Mouse (Mus musculus) embryo, embryonic 11 days (tissue): ENCODE measurements at regions not wholly inside any gene's neighbourhood (a gene's known extent, or its start where the extent isn't known, plus 50 kb on each side); places are given as distances from the start of the nearest gene placed in this dataset.

ENCODE experiments used
- DNase-seq: peaks from one replicate; pipeline ENCODE4 v3.0.0-alpha.2; 2015

DNA sequence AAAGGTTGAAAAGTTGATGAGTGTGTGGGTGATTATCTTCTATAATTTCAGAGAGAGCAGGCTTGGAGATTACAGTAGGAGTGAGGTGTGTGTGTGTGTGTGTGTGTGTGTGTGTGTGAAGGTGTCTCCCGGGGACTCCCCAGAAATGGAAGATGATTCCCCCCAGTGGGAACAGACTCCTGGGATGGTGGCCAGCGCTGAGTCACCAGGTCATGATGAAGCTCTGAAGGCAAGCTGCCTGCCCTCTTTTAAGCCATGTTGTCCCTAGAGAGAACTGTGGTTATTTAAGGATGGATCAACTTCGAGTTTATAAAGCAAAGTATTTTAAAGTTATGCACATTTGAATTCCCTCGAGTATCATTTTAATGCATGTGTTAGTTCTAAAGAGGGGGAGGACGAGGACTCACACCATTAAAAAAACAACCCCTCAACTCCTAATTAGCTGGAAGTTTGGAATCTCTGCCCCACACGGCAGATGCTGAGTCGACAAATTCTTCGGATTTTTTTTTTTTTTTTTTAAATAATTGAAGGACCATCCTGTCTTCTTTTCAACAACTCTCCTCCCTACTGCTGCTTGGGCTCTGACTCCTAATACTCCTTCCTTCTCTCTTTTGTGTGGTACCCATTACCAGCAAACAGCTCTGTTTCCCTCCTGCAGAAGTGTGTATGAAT is 186.6 kb downstream of the Ly86 start:
- DNase-seq = no peak

DNA sequence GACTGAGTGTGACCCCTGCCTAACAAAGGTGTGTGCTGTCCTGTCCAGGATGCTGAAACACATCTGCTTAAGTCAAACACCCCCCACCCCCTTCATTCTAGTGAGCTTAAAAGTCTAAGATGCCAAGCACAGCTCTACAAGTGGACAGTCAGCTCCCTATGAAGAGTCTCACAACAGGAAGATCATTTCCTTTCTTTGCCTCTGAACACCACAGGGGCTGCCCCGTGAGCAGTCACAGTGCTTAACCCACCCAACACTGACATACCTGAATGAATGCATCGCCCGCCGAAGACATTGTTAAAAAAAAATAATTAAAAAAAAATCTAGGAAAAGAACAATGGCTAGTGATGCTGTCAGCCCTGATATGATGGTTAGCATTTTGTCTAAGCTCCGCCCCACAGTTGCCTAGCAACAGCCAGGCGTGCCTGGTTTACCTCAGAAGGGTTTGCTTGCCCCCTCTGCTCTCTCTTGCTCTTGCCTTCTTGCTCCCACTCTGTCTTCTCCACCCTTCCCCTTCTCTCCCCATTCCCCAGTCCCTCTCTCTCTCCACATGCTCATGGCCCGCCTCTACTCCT is 187.7 kb downstream of the Ly86 start:
- no peak for DNase-seq

DNA sequence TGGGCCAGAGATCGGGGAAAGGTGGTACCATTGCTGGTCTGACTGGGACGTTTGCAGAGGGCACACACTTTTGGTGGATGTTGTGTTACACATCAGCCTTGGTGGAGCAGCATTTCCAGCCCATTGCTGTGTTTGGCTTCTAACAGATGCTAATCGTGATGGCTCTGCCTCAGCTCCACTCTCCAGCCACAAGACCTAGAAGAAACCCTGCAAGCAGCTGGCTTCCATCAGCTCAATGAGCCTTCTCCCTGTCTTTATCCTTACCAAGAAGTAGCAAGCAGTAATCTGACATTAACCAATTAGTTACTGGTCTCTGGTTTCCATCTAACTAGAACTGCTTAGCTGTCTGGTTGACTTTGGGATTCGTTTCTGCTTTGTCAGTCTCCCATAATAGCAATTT is 188.8 kb downstream of the Ly86 start:
- DNase-seq = no peak

DNA sequence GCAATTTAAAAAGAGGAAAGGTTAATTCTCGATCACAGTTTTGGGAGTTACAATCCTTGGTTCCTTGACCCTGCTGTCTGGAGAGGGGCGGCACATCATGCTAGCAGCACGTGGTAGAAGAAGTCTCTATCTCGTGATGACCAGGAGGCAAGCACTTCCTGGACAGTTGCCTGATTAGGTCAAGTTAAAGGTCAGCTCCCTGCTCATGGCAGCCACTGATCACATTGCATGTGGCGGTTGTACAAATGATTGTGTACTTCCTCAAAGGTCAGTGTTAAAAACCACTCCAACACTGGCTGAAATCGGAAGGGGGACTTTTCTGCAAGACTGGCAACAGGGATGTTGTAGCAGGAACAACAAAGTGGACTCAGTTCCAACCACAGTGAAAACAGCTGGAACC is 192.3 kb downstream of the Ly86 start:
- no peak for DNase-seq

DNA sequence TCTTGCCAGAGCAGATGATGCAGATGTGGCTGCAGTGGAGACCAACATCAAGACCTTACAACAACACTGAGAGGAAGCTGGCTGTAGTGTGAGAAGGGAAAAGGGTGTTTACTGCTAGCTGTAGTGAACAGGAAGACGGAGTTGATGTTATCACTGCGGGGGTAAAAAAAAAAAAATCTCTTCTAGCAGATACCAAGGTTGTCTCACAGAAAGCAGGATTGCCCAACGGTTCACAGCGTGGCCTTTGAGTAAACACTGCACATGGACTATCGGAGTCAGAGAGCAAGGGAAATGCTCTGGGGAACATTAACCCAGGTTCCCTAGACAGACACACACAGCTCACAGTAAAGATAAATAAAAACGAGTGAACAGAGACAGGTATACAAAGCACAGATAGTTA is 192.8 kb downstream of the Ly86 start:
- DNase-seq = no peak

DNA sequence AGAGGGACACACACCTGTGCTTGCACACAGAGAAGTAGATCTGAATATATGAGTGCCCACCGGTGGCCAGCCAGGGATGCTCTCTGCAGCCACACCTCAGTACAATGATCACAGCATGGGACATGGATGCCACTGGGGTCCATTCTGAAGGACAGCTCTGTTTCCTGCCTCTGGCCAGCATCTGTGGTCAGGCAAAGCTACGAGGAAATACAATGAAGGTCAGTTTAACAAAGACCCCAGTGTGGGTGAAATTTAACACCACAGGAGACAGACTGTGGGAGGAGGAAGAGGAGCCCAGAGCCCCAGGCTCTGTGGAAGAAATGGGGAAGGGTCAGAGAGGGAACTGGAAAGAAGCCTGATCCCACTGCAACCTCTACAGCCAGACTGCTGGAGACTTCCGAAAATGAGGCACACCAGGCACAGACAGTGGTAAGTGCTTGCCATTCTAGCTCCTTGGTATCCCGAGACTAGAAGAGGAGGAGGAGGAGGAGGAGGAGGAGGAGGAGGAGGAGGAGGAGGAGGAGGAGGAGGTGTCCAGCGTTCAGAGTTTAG is 196.0 kb downstream of the Ly86 start:
- no peak for DNase-seq

DNA sequence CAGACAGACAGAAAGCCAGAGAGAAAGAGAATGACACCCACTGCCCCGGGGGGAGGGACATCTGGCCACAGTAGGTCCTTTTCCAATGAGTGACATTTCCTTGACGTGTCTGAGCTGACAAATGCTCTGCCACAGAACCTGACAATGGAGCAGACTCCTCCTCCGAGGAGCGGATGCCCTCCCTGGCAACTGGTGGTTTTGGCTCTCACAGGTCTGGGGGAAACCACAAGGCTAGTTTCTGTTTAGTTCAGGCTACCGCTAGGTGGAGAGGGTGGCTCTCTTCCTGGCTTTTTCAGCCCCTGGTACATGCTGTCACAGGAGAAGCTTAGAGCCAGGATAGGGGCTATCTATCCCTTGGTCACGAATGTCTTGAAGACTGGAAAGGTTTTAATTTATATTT is 196.7 kb downstream of the Ly86 start:
- peak; percentile 84 for DNase-seq

DNA sequence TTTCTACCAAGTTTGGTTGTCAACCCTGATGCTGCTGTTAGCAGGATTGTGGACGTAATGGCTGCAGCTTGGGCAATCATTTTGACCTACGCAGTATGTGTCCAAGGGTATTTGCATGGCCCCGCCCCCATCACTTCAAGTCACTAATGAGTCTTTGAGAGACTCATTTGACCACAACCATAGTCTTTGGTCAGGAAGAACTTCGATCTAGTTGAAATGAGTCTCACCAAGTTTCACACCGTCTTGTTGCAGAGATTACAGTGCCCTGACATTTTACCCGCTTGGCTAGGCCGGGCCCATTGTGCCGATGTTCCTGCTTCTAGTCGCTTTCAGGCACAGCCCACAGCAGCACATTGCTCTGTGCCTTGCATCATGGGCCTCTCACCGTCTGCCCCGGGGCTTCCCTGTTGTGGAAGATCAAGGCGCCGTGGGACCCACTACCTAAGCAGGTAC is 197.8 kb downstream of the Ly86 start:
- DNase-seq = no peak

DNA sequence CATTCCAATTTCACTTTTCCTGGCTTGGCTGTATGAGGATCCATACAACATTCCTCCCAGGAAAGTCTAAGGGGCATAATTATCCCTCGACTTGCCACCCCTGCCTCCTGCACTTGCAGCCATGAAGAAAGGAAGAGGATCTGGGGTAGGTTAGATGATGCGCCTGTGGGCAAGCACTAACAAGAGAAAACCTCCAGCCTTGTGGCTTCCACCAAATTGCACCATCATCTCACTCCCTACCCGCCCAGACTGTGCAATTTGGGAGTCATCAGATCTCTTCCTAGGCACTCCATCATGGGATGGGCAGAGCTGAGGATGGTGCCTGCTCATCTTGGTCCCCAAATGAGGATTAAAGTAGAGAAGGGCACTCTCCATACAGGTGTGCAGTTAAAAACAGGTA is 198.8 kb downstream of the Ly86 start:
- no peak for DNase-seq

DNA sequence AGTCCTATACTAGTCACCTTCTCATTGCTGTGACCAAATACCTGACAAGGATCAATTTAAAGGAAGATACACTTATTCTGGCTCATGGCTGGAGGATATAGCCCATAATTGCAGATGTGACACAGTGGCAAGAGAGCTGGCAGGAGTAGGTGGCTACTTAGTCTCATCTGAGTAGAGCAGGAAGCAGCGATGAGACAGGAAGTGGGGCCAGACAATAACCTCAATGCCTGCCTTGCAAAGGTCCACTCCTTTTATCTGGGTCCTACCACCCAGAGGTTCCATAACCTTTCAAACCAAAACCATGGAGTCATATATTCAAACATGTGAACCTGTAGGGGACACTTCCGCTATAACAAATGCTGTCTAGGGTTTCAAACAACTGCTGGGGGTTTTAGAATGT is 199.7 kb downstream of the Ly86 start:
- no peak for DNase-seq

DNA sequence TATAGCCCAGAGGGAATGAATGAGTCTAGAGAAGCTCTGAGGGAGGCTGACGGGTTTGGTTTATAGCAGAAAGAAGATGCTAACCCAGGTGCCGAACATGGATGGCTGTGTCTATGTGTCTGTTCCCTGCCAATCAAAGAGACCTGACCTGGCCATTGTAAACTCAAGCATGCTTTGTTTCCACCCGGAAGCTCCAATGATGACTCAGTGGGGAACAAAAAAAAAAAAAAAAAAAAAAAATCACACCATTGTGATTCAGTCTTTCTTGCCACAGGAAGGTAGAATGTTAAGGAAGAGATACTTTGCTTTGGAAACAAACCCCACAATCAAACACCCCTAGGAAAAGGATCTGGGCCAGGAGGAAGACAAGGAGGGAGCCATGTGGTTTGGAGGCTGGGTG is 201.5 kb downstream of the Ly86 start:
- no peak for DNase-seq

DNA sequence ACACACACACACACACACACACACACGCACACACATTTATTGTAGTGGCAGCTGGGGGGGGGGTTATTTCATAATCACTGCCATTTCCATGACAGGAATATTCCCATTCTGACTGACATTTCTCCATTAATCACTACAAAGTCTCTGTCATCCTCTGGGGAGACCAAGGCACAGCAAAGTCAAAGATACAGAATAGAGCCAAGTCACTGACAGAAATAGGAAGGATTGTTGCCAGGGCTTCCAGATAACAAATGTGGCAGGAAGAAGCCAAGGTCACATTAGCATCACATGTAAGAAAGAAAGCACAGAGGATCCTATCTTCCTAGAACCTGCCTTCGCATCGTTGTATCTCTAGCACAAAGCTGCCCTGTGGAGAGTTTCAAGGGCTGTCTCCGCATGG is 205.6 kb downstream of the Ly86 start:
- DNase-seq = no peak

DNA sequence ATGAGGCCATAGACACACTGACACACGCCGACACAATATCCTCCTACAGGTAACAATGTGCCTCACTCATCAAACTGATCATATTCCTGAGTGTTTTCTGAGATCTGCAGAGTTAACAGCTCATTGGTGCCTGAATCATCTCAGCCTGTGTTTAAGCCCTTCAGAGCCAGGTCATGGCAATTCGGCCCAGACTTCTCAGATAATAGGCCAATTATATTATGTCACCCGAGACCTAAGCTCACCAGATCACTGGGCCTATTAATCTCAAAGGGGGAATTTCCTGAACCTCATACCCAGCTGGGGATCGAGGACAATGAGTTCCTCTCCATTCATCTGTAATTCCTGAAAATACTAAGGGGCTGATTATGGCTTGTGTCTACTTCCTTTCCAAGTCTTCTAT is 208.4 kb downstream of the Ly86 start:
- DNase-seq = no peak

DNA sequence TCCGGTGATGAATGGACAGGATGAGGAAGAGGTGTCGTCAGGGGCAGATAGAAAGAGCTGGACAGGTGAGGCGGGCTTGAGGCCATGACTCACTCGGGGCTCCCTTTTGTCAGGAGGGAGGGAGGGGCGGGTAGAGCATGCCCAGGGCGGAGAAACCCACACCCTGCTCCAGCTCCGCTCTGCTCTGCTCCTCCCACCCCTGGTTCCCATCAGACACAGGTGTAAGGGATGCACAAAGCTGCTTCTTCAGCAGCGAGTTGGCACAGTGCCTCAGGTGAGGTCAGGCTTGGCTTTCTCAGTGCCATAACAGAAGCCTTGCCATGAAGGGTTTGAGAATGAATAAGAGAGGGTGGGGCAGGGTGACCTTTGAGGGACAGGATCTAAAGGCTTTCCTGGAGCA is 212.2 kb downstream of the Ly86 start:
- no peak for DNase-seq

DNA sequence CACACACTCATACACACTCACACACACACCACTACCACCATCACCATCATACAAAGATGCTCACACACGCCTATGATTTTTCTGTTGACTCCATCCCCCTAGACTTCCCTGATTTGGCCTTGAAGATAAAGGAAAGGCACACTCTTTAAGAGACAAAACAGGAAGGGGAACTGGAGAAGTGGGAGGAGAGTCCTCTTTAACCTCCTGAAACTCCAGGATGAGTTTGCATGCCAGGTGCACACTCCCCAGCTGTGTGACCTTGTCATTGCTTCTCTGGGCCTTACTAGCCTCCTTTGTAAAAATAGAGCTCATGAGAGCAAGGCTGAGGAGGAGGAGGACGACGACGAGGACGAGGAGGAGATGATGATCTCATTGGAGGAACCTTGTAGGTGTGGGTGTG is 212.8 kb downstream of the Ly86 start:
- DNase-seq = no peak

DNA sequence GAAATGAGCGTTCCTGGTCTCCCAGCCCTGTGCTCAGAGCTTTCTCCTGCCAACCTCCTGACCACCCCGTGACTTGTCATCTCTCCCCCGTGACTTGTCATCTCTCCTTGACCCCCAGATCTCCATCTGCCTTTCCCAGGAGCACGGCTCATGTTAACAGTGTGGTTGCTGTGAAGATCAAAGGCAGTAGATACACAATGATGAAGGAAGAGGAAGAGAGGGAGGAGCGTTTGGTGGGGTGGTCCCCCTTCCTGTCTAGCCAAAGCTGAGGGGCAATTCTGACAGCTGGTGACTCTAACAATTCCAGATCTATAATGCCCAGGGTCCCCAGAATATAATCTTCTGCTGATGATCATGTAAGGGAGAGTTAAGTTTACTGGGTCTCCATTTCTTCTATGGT is 214.0 kb downstream of the Ly86 start:
- DNase-seq = no peak

DNA sequence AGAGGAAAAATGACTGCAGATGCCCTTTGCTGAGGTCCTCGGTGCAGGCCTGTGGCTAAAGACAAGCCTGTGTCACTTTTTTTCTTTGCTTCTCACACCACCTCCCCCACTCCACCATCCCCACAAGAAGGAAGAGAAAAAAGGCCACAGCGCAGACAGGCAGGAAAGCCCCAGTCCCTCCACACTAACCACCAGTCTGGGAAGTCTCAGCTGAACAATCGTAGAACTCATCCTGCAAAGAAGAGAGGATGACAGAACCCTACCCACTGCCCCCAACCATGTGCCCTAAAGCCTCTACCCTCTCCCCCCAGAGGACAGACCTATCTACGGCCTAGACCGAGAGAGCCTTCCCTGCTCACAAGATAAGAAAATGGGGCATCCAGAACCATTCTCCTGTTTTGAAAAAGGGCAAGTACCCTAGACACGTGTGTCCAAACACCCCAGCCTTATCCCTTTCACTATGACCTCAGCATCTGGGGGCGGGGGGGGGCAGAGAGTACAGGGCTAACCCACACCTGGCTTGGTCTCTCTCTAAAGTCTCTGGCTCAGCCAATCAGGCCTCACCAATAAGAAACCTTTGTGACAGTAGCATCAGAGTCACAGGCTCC is 214.8 kb downstream of the Ly86 start:
- no peak for DNase-seq

DNA sequence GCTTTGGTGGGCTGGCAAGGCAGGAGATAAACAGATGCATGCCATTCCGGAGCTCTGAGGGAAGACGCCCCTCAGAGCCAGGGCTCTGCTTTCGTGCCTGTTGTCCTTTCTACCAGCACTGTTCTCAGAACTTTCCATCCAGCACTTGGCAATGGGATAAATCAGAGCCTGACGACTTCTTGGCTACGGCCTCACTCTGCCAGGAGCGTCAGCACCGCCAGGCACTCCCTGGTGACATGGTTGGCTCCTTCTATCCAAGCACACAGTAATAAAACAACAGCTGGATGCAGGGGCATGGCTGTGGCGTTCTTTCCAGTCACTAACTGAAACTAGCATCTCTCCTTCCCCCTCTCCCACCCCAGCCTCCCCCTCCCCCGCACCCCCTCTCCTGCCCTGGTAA is 215.4 kb downstream of the Ly86 start:
- DNase-seq = no peak

DNA sequence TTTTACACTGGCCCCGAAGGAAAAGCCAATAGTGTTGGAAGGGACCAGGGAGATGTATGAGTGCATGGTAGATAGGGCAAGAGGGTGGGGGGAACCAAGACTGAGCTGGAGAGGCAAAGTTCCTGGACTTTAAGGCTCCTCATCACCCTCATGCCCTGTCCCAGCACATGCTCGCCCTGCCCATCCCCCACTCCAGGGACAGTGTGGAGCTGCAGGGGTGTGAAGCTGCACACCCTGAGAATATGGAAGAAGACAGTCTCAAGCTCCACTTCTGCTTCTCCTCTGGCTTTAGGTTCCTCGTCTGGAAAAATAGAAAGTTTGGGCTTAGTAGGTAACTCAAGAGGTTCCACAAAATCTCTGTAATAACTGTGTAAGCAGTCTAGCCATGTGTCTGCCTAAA is 215.8 kb downstream of the Ly86 start:
- no peak for DNase-seq

DNA sequence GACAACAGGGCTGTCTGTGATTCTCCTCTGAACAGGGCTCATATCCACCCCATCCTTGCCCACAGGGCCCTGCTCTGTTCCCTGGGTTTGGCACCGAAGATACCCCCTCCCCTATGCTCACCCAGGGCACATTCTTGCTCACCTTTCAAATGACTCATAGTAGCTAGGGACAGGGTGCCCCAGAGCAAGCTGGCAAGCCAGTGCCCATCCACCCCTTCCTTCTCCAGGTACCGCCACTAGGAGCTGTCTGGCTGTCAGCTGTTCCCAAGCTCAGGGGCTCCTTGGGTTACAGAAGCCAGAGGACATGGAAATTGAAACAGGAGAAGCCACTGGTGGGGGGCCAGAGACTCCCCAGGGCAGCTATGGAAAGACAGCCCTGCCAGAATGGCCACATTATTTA is 216.4 kb downstream of the Ly86 start:
- no peak for DNase-seq

DNA sequence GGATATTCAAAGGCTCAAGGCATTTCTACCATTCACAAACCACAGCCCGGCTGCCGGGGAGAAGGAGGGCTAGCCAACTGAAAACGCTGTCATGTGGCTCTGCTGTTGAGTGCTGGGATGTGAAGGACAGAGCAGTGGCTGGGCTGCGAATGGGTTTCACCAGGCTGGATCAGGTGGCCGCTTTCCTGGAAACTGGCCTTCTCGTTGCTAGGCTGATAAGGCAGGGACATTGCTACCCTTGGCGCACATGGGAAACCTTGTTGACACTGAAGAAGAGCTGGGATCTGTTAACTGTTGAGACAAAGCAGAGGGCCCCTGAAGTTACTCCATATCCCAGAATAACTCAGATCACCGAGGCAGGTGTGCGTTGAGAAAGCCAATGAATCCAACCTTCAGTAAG is 216.1 kb upstream of the Rreb1 start:
- no peak for DNase-seq

DNA sequence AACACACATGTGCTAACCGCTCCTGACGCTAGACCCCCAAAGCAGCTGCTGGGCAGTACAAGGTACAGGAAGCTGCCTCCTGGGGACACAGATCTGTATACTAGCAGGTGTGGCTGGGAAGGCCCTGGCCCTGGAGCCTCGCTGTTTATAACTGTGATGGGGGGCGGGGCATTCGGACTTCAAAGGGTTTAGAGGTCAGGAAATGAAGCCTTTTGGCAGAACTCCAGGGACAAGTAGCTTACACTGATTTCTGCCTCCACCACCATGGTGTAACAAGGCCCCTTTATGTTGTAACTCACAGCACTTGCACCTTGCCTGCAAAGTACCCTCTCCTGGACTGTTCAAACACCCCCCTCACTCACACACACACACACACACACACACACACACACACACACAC is 215.5 kb upstream of the Rreb1 start:
- DNase-seq = peak; percentile 64

DNA sequence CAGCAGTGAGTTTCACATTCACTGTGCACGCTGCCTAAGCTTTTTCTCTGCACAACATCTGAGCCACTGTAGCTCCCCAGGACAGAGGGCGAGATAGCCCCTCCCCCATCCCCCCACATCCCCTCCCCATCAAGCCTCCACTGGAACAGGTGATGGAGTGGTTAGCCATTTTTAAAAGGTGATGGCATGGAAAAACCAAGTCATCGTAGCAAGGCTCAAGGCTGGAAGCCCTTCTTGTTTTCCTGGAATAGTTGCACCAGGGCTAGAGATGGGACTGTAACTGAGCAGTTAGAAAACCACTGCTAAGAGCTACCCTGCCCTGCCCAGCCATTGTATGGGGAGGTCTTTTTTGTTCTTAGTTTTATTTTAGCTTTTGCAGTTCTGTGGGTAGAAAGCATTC is 209.1 kb upstream of the Rreb1 start:
- no peak for DNase-seq

DNA sequence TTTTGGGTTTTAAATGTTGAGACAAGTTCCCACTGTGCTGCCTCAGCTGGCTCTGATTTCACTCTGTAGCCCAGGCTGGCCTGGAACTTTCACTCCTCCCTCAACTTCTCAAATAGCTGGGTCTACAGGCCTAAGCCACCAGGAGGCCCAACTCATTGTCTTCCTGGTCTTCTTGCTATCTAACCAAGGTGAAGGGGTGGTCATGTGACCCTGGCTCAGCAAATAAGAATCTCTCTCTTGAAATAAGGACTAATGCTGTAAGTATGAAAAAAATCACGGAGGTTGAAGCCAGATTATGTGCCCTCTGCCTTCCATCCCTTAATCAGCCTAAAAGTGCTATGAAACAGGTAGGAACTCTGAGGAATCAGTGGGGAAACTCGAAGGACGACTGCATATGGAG is 208.7 kb upstream of the Rreb1 start:
- no peak for DNase-seq

DNA sequence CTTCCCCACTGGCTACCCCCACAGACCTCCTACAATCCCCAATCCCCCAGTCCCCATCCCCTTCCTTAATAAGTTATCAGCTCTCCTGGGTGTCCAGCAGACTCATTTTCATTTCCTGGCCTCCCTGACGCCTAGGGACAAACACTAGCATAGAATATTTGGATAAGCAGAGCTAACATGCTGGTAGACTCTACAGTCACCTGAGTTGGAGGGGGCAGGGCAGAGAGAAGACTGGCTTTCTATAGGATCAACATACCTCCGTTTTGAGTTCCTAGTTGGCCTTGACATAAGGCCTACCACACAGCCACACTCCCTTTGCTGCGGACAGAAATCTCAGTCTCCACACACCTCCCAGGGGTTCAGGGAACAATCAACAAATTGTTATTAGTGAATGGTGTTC is 205.2 kb upstream of the Rreb1 start:
- no peak for DNase-seq
